Comparison of ENCODE assay signal across 9 mouse cellular contexts in genomic region chr8:62952481-62952880, GRCm38 (mm10). TPM values are rescaled to one million over a fixed set of nuclear protein-coding genes. Genes with fewer than 3 reads are reported as not detected.
DNase-seq lines count a peak whose midpoint lies in the region; ATAC-seq and TF ChIP-seq lines count a peak whose summit lies in the region.
"Had no signal": no experiment of that assay in that cellular context is flagged by ENCODE, and none has a peak within 500 bp of the region (broad histone marks: within the 10 kb centered on the region; RNA-seq: fewer than 3 reads in every experiment).

No protein-coding gene starts in this region.

- H3K4me3 ChIP-seq in cerebellum, adult 2 months (replicated peaks; ENCODE audit: insufficient read depth, low read depth, low read length), result peak overlapping the region; percentile 21
- peak overlapping the region; percentile 60 for H3K4me3 ChIP-seq in embryonic facial prominence, embryonic 12.5 days
- H3K4me3 ChIP-seq in intestine, embryonic 14.5 days (ENCODE audit: low read depth, low read length), result peak overlapping the region; percentile 50
- H3K4me3 ChIP-seq in midbrain, embryonic 14.5 days (replicated peaks; ENCODE audit: low read depth, low read length), result peak overlapping the region; percentile 70
- no peak overlapping the region for H3K4me3 ChIP-seq in gastrocnemius, adult 2 months

- ATAC-seq in embryonic facial prominence, embryonic 12.5 days (ENCODE audit: insufficient number of reproducible peaks, insufficient read depth, low FRiP score, low TSS enrichment), result 0 out of 2 replicates have a peak, but pooled peaks have one; percentile 44
- ATAC-seq in intestine, embryonic 14.5 days (replicated peaks; ENCODE audit: low FRiP score, low TSS enrichment, low read depth), result no peak
- ATAC-seq in midbrain, embryonic 14.5 days (ENCODE audit: low FRiP score, low TSS enrichment), result no peak
- ATAC-seq in CD4-positive, CD25-positive, alpha-beta regulatory T cell, adult 4 months, result no peak

- no peaks in the 10 kb centered on the region for H3K9me3 ChIP-seq in embryonic facial prominence, embryonic 12.5 days
- H3K9me3 ChIP-seq in intestine, embryonic 14.5 days (ENCODE audit: control insufficient read depth, low read length), result no peaks in the 10 kb centered on the region
- no peaks in the 10 kb centered on the region for H3K9me3 ChIP-seq in midbrain, embryonic 14.5 days (ENCODE audit: control insufficient read depth, low read length)

- H3K27ac ChIP-seq in cerebellum, adult 2 months (ENCODE audit: insufficient read depth, low read length), result no peak overlapping the region
- no peak overlapping the region for H3K27ac ChIP-seq in embryonic facial prominence, embryonic 12.5 days
- no peak overlapping the region for H3K27ac ChIP-seq in intestine, embryonic 14.5 days (ENCODE audit: low read depth)
- H3K27ac ChIP-seq in midbrain, embryonic 14.5 days (replicated peaks; ENCODE audit: low read depth, low read length), result 0 out of 2 replicates have a peak overlapping the region, but pooled peaks have one; percentile 21
- H3K27ac ChIP-seq in gastrocnemius, adult 2 months, result no peak overlapping the region
- H3K27ac ChIP-seq: liver, embryonic 14.5 days had no signal

- H3K36me3 ChIP-seq in embryonic facial prominence, embryonic 12.5 days, result no peaks in the 10 kb centered on the region
- no peaks in the 10 kb centered on the region for H3K36me3 ChIP-seq in intestine, embryonic 14.5 days (ENCODE audit: control insufficient read depth, insufficient read depth, low read length)
- H3K36me3 ChIP-seq in midbrain, embryonic 14.5 days (ENCODE audit: control insufficient read depth, insufficient read depth, low read length), result no peaks in the 10 kb centered on the region

- H3K4me2 ChIP-seq in embryonic facial prominence, embryonic 12.5 days (replicated peaks), result peak overlapping the region; percentile 96
- peak overlapping the region; percentile 97 for H3K4me2 ChIP-seq in intestine, embryonic 14.5 days (ENCODE audit: low read length)
- H3K4me2 ChIP-seq in midbrain, embryonic 14.5 days (ENCODE audit: low read length), result peak overlapping the region; percentile 79

- intact Hi-C loops in gastrocnemius, adult 2 months (cut with DNase I), result no loop called here

- H3K9ac ChIP-seq in embryonic facial prominence, embryonic 12.5 days, result no peak overlapping the region
- no peak overlapping the region for H3K9ac ChIP-seq in intestine, embryonic 14.5 days (ENCODE audit: low read length)
- peak overlapping the region; percentile 39; the same call in 1 of the 2 replicates for H3K9ac ChIP-seq in midbrain, embryonic 14.5 days (replicated peaks; ENCODE audit: low read length)
- H3K9ac ChIP-seq: liver, embryonic 14.5 days had no signal

- no peak for TF ChIP-seq CTCF in cerebellum, adult 2 months (IDR thresholded peaks at IDR 0.05; ENCODE audit: borderline replicate concordance, insufficient read depth, low read depth, low read length)
- TF ChIP-seq CTCF in gastrocnemius, adult 2 months (IDR thresholded peaks at IDR 0.05), result no peak

- H3K4me1 ChIP-seq in cerebellum, adult 2 months (ENCODE audit: control insufficient read depth, insufficient read depth, low read length), result peaks cover 6% of the 10 kb centered on the region; the same call in 1 of the 2 replicates
- H3K4me1 ChIP-seq in embryonic facial prominence, embryonic 12.5 days, result 0 out of 2 replicates have a peak, but pooled peaks cover 3% of the 10 kb centered on the region
- H3K4me1 ChIP-seq in intestine, embryonic 14.5 days (replicated peaks; ENCODE audit: control insufficient read depth, insufficient read depth, low read length), result no peaks in the 10 kb centered on the region; the same call in 1 of the 2 replicates
- H3K4me1 ChIP-seq in midbrain, embryonic 14.5 days (ENCODE audit: control insufficient read depth, insufficient read depth, low read length), result 0 out of 2 replicates have a peak, but pooled peaks cover 3% of the 10 kb centered on the region

- TF ChIP-seq POLR2A in cerebellum, adult 2 months (IDR thresholded peaks at IDR 0.05; ENCODE audit: borderline replicate concordance, insufficient read depth, low read length), result no peak

- 16% methylated on average over 3 of the region's 3 CpGs for WGBS in cerebellum, adult 2 months
- 22% methylated on average over 3 of the region's 3 CpGs for WGBS in embryonic facial prominence, embryonic 12.5 days
- WGBS in intestine, embryonic 14.5 days, result 21% methylated on average over 3 of the region's 3 CpGs
- 16% methylated on average over 3 of the region's 3 CpGs for WGBS in midbrain, embryonic 14.5 days

- peaks cover 1% of the 10 kb centered on the region; the same call in 1 of the 2 replicates for H3K27me3 ChIP-seq in cerebellum, adult 2 months (ENCODE audit: control insufficient read depth, insufficient read depth, low read length)
- no peaks in the 10 kb centered on the region for H3K27me3 ChIP-seq in embryonic facial prominence, embryonic 12.5 days
- peaks cover 5% of the 10 kb centered on the region for H3K27me3 ChIP-seq in intestine, embryonic 14.5 days (replicated peaks; ENCODE audit: control insufficient read depth, insufficient read depth, low read length)
- no peaks in the 10 kb centered on the region for H3K27me3 ChIP-seq in midbrain, embryonic 14.5 days (ENCODE audit: control insufficient read depth, insufficient read depth, low read length)

- DNase-seq in cerebellum, adult 2 months, result peak in 1 of 2 experiments; percentile 11
- no peak for DNase-seq in cerebellum, adult 9-11 months
- no peak for DNase-seq in intestine, embryonic 14.5 days (ENCODE audit: low spot score)
- DNase-seq in midbrain, embryonic 14.5 days, result peak; percentile 59
- DNase-seq in gastrocnemius, adult 2 months, result no peak
- no peak for DNase-seq in cerebellum, postnatal 36 days

RNA-seq across cellular contexts. Expression of gene Spock3, which starts 1.7 kb away (rescaled TPM):
- polyA plus RNA-seq in cerebellum, adult 2 months (2012; rRNA removed), result 60.8 and 65.8 TPM in 2 replicates
- 15.2 and 15.7 TPM in 2 replicates for polyA plus RNA-seq in embryonic facial prominence, embryonic 12.5 days (2016; fragmentation: Nextera tagmentation; extraction: Ambion mirVana)
- polyA plus RNA-seq in intestine, embryonic 14.5 days (2014; fragmentation: Nextera tagmentation; extraction: Ambion mirVana), result 16.8 and 18.4 TPM in 2 replicates
- 59.1 and 61.5 TPM in 2 replicates for polyA plus RNA-seq in midbrain, embryonic 14.5 days (2014; fragmentation: Nextera tagmentation; extraction: Ambion mirVana)
- polyA plus RNA-seq in CD4-positive, CD25-positive, alpha-beta regulatory T cell, adult 4 months (2017; shearing (Covaris generic)), result not detected
- under 1 TPM; 0.18 to 0.33 TPM for total RNA-seq in gastrocnemius, adult 2 months (2021)

Comparison
In these comparisons a context has a peak if more than half of its experiments do, and no peak if none do; other contexts are left out.
1. RNA of gene Spock3, which starts 1.7 kb away (polyA plus RNA-seq): 60.8 to 65.8 TPM in cerebellum, adult 2 months, 59.1 to 61.5 TPM in midbrain, embryonic 14.5 days, 16.8 to 18.4 TPM in intestine, embryonic 14.5 days and 15.2 to 15.7 TPM in embryonic facial prominence, embryonic 12.5 days; not detected in CD4-positive, CD25-positive, alpha-beta regulatory T cell, adult 4 months; every median in the first group is over 10 times any median in the second.
2. Peak in every context shown above with its lines, with median percentiles within 50 percentile points of each other: H3K4me2 ChIP-seq.